ENCODE assay signal across 15 mouse cellular contexts in genomic region chr9:111127749-111128148, GRCm38 (mm10). TPM values are rescaled to one million over a fixed set of nuclear protein-coding genes. Genes with fewer than 3 reads are reported as not detected.
DNase-seq lines count a peak whose midpoint lies in the region; ATAC-seq and TF ChIP-seq lines count a peak whose summit lies in the region.
"Had no signal": no experiment of that assay in that cellular context is flagged by ENCODE, and none has a peak within 500 bp of the region (broad histone marks: within the 10 kb centered on the region; RNA-seq: fewer than 3 reads in every experiment).

No protein-coding gene starts in this region.

- H3K9me3 ChIP-seq in kidney, embryonic 15.5 days (replicated peaks): no peaks in the 10 kb centered on the region
- H3K9me3 ChIP-seq in megakaryocyte, embryonic 14.5 days: no peaks in the 10 kb centered on the region
- H3K9me3 ChIP-seq: embryonic facial prominence, embryonic 12.5 days; forebrain, embryonic 10.5 days; lung, embryonic 15.5 days; midbrain, embryonic 10.5 days had no signal

- peaks cover 34% of the 10 kb centered on the region for H3K36me3 ChIP-seq in heart, adult 2 months (ENCODE audit: control insufficient read depth, insufficient read depth, low read length)
- H3K36me3 ChIP-seq in kidney, embryonic 15.5 days: no peaks in the 10 kb centered on the region
- peaks cover 67% of the 10 kb centered on the region for H3K36me3 ChIP-seq in megakaryocyte, embryonic 14.5 days (replicated peaks; ENCODE audit: low read length)
- H3K36me3 ChIP-seq: embryonic facial prominence, embryonic 12.5 days; lung, embryonic 15.5 days had no signal

- H3K27ac ChIP-seq in heart, adult 2 months: peak overlapping the region; percentile 58
- H3K27ac ChIP-seq in kidney, embryonic 15.5 days: no peak overlapping the region
- H3K27ac ChIP-seq: embryonic facial prominence, embryonic 12.5 days; forebrain, embryonic 10.5 days; lung, embryonic 15.5 days; midbrain, embryonic 10.5 days had no signal

- H3K4me3 ChIP-seq in heart, adult 2 months: no peak overlapping the region
- H3K4me3 ChIP-seq in kidney, embryonic 15.5 days (replicated peaks): no peak overlapping the region
- H3K4me3 ChIP-seq in megakaryocyte, embryonic 14.5 days (replicated peaks): peak overlapping the region; percentile 4
- H3K4me3 ChIP-seq: embryonic facial prominence, embryonic 12.5 days; forebrain, embryonic 10.5 days; lung, embryonic 15.5 days; midbrain, embryonic 10.5 days had no signal

- peaks cover 7% of the 10 kb centered on the region for H3K79me2 ChIP-seq in heart, adult 2 months (replicated peaks; ENCODE audit: control insufficient read depth, insufficient read depth, low read length)

- peak; percentile 49; the same call in 1 of the 2 replicates for ATAC-seq in kidney, embryonic 15.5 days (replicated peaks; ENCODE audit: low FRiP score)
- ATAC-seq: intestine, embryonic 16.5 days had no signal

- H3K27me3 ChIP-seq in heart, adult 2 months (ENCODE audit: control insufficient read depth, insufficient read depth, low read length): no peaks in the 10 kb centered on the region
- H3K27me3 ChIP-seq in kidney, embryonic 15.5 days: no peaks in the 10 kb centered on the region
- H3K27me3 ChIP-seq in megakaryocyte, embryonic 14.5 days (replicated peaks): no peaks in the 10 kb centered on the region
- H3K27me3 ChIP-seq: embryonic facial prominence, embryonic 12.5 days; lung, embryonic 15.5 days had no signal

- H3K4me2 ChIP-seq in kidney, embryonic 15.5 days: no peak overlapping the region
- H3K4me2 ChIP-seq: embryonic facial prominence, embryonic 12.5 days; lung, embryonic 15.5 days had no signal

- H3K9ac ChIP-seq in heart, adult 2 months (ENCODE audit: low read depth, low read length): no peak overlapping the region
- no peak overlapping the region for H3K9ac ChIP-seq in kidney, embryonic 15.5 days
- H3K9ac ChIP-seq: embryonic facial prominence, embryonic 12.5 days; lung, embryonic 15.5 days had no signal

- TF ChIP-seq POLR2A in heart, adult 2 months (IDR thresholded peaks at IDR 0.05; ENCODE audit: insufficient read depth, low read depth, low read length): no peak

- intact Hi-C loops in heart, adult 2 months (cut with DNase I): loop anchor here (2.0 kb wide), 1 partner anchor 17 kb away; no protein-coding TSS in a partner anchor

- DNase-seq in heart, adult 2 months: no peak
- no peak for DNase-seq in heart, postnatal 4 days
- no peak for DNase-seq in kidney, adult 9 months
- DNase-seq in ZHBTc4 (ENCODE audit: low read depth, low spot score): peak; percentile 25
- no peak for DNase-seq in urinary bladder, adult 18-20 months (ENCODE audit: low spot score in 2 of 2)
- DNase-seq: adrenal gland, postnatal 25 days; cerebellum, postnatal 10 days; left cerebral cortex, postnatal 4 days had no signal

- peaks cover 13% of the 10 kb centered on the region for H3K4me1 ChIP-seq in heart, adult 2 months (ENCODE audit: control insufficient read depth, insufficient read depth, low read length)
- H3K4me1 ChIP-seq in kidney, embryonic 15.5 days: peaks cover 6% of the 10 kb centered on the region; the same call in 1 of the 2 replicates
- peaks cover 96% of the 10 kb centered on the region for H3K4me1 ChIP-seq in megakaryocyte, embryonic 14.5 days
- H3K4me1 ChIP-seq: embryonic facial prominence, embryonic 12.5 days; forebrain, embryonic 10.5 days; midbrain, embryonic 10.5 days had no signal

- TF ChIP-seq CTCF in heart, adult 2 months (IDR thresholded peaks at IDR 0.05): no peak

- WGBS in heart, adult 2 months: 65% methylated on average over 4 of the region's 4 CpGs
- 37% methylated on average over 4 of the region's 4 CpGs for WGBS in kidney, embryonic 15.5 days

- 0 out of 2 replicates have a peak, but pooled peaks have one; percentile 27 for TF ChIP-seq EP300 in heart, adult 2 months (IDR thresholded peaks at IDR 0.05; ENCODE audit: insufficient read depth, low read depth, low read length)

RNA-seq across cellular contexts. Expression of gene Lrrfip2, which starts 10.4 kb away (rescaled TPM):
- total RNA-seq in heart, adult 2 months (2021): 10 to 100 TPM; 83.6 to 84.1 TPM
- polyA plus RNA-seq in heart, adult 2 months (2012; rRNA removed): 33.5 and 61.2 TPM in 2 replicates
- total RNA-seq in heart, postnatal 4 days (2021): 100 to 1,000 TPM; 132 to 133 TPM
- polyA plus RNA-seq in kidney, embryonic 15.5 days (2015; fragmentation: Nextera tagmentation; extraction: Ambion mirVana): 35.9 and 37.9 TPM in 2 replicates
- 28.3 and 112 TPM in 2 replicates for polyA plus RNA-seq in megakaryocyte, embryonic 14.5 days (2012; ENCODE audit: insufficient read depth, low replicate concordance)
